Mouse (Mus musculus) stomach, embryonic 16.5 days (tissue): ENCODE data around the gene Nsmce4a. TPM values are rescaled to one million over a fixed set of nuclear protein-coding genes. Genes with fewer than 3 reads are reported as not detected.
"Not testable (repeated sequence)": the region's sequence is repeated elsewhere in the genome, so short reads cannot be mapped to it uniquely, and the experiment has no call there.

Experiments used
- ATAC-seq: fragments of 200-750 bp; cut with Nextera tagmentation; 2 replicates; pipeline ENCODE4 v1.8.0; 2017; ENCODE audit warnings: moderate number of reproducible peaks, moderate TSS enrichment; ENCODE audit not compliant: insufficient read depth, low FRiP score
- H3K27ac ChIP-seq: fragments of 300-500 bp; sonication (generic); 2 replicates; pipeline ENCODE4 v1.5.1; 2014; ENCODE audit warnings: low read length
- H3K27me3 ChIP-seq: fragments of 300-500 bp; sonication (generic); 2 replicates; pipeline ENCODE4 v1.6.1; 2014; ENCODE audit warnings: low read length, control low read depth, mixed read lengths; ENCODE audit not compliant: control insufficient read depth, insufficient read depth
- H3K36me3 ChIP-seq: fragments of 300-500 bp; sonication (generic); 2 replicates; pipeline ENCODE4 v1.6.1; 2014; ENCODE audit warnings: low read length; ENCODE audit not compliant: control insufficient read depth, insufficient read depth
- H3K4me1 ChIP-seq: fragments of 300-500 bp; sonication (generic); 2 replicates; pipeline ENCODE4 v1.6.1; 2014; ENCODE audit warnings: low read length, control low read depth, mixed read lengths; ENCODE audit not compliant: control insufficient read depth, insufficient read depth
- H3K4me2 ChIP-seq: fragments of 300-500 bp; sonication (generic); 2 replicates; pipeline ENCODE4 v1.6.1; 2014; ENCODE audit warnings: low read depth, low read length, mixed read lengths
- H3K4me3 ChIP-seq: fragments of 300-500 bp; sonication (generic); replicated peaks from 2 replicates; pipeline ENCODE4 v1.5.1; 2014; ENCODE audit warnings: mild to moderate bottlenecking, low read length
- H3K9ac ChIP-seq: fragments of 300-500 bp; sonication (generic); 2 replicates; pipeline ENCODE4 v1.6.1; 2014; ENCODE audit warnings: low read length
- H3K9me3 ChIP-seq: fragments of 300-500 bp; sonication (generic); replicated peaks from 2 replicates; pipeline ENCODE4 v1.6.1; 2016; ENCODE audit warnings: low read length, control low read depth; ENCODE audit not compliant: control insufficient read depth
- WGBS: fragments of 180-500 bp; shearing (Covaris S2); extraction: QIAGEN DNeasy Blood & Tissue Kit; methylation state at CpG from one replicate; pipeline ENCODE4 v1.1.7; 2014; 5-methylcytosine and 5-hydroxymethylcytosine counted together
- polyA plus RNA-seq: library from polyadenylated mRNA; unstranded; fragments of >200 nt; fragmentation: Nextera tagmentation; extraction: Ambion mirVana; gene quantifications from 2 replicates; pipeline ENCODE4 v1.2.1, GENCODE M21; 2015

The Nsmce4a gene
- polyA plus RNA-seq, 1 experiment from 2014 or later = 103 TPM

- WGBS = 84% methylated on average over 4 of the region's 4 CpGs
- no peaks in the 10 kb centered on the region for H3K27me3 ChIP-seq
- no peak overlapping the region for H3K4me3 ChIP-seq
- no peaks in the 10 kb centered on the region for H3K4me1 ChIP-seq
- no peak overlapping the region for H3K27ac ChIP-seq
- ATAC-seq = no peak
- no peak overlapping the region for H3K9ac ChIP-seq
- H3K9me3 ChIP-seq = no peaks in the 10 kb centered on the region
- H3K36me3 ChIP-seq = peaks cover 28% of the 10 kb centered on the region
- H3K4me2 ChIP-seq = no peak overlapping the region
Observed at GRCm38 (mm10) chr7:130535174-130535573, 37.7 kb downstream of the Nsmce4a start.

GRCm38 (mm10) chr7:130533316-130534260 lies 39.3 kb downstream of the Nsmce4a start:
- Histone ChIP-seq H3K9ac (no peak overlapping the region), H3K4me1 (no peaks in the 10 kb centered on the region), H3K27ac (0 out of 2 replicates have a peak overlapping the region, but pooled peaks have one; percentile 46), H3K27me3 (no peaks in the 10 kb centered on the region), H3K4me3 (no peak overlapping the region), H3K36me3 (peaks cover 21% of the 10 kb centered on the region), H3K9me3 (no peaks in the 10 kb centered on the region), H3K4me2 (no peak overlapping the region)
- peak; percentile 85 for ATAC-seq
- WGBS = 47% methylated on average over 24 of the region's 25 CpGs

- not testable (repeated sequence) for H3K4me3 ChIP-seq, H3K4me2 ChIP-seq, H3K27me3 ChIP-seq, ATAC-seq, H3K4me1 ChIP-seq, H3K9ac ChIP-seq, H3K9me3 ChIP-seq, H3K27ac ChIP-seq
- WGBS = 93% methylated on average over 14 of the region's 15 CpGs
- H3K36me3 ChIP-seq = peaks cover 21% of the 10 kb centered on the region
Observed at GRCm38 (mm10) chr7:130531138-130531537, 41.8 kb downstream of the Nsmce4a start.

GRCm38 (mm10) chr7:130527306-130527705 lies 45.6 kb downstream of the Nsmce4a start:
- ATAC-seq = peak; percentile 72; the same call in 1 of the 2 replicates
- WGBS = 75% methylated on average over 9 of the region's 9 CpGs
- peak overlapping the region; percentile 48 for H3K27ac ChIP-seq

GRCm38 (mm10) chr7:130523451-130523850 lies 49.5 kb downstream of the Nsmce4a start:
- Histone ChIP-seq H3K27me3 (no peaks in the 10 kb centered on the region), H3K36me3 (no peaks in the 10 kb centered on the region), H3K4me2 (no peak overlapping the region), H3K4me1 (peaks cover 2% of the 10 kb centered on the region; the same call in 1 of the 2 replicates), H3K9me3 (no peaks in the 10 kb centered on the region), H3K4me3 (no peak overlapping the region), H3K27ac (no peak overlapping the region), H3K9ac (no peak overlapping the region)
- no peak for ATAC-seq
- WGBS = 85% methylated on average over 8 of the region's 8 CpGs

More at GRCm38 (mm10) chr7:130527306-130527705, 45.6 kb downstream of the Nsmce4a start:
- no peak overlapping the region for H3K4me3 ChIP-seq
- H3K27me3 ChIP-seq = no peaks in the 10 kb centered on the region
- H3K4me1 ChIP-seq = no peaks in the 10 kb centered on the region
- H3K36me3 ChIP-seq = peaks cover 12% of the 10 kb centered on the region; the same call in 1 of the 2 replicates
- H3K4me2 ChIP-seq = no peak overlapping the region
- H3K9ac ChIP-seq = no peak overlapping the region
- no peaks in the 10 kb centered on the region for H3K9me3 ChIP-seq

GRCm38 (mm10) chr7:130520812-130521422 lies 52.0 kb downstream of the Nsmce4a start:
- no peaks in the 10 kb centered on the region for H3K36me3 ChIP-seq
- H3K9ac ChIP-seq = no peak overlapping the region; the same call in 1 of the 2 replicates
- H3K9me3 ChIP-seq = no peaks in the 10 kb centered on the region
- H3K27me3 ChIP-seq = no peaks in the 10 kb centered on the region
- 78% methylated on average over 14 of the region's 14 CpGs for whole genome bisulfite sequencing
- H3K4me2 ChIP-seq = no peak overlapping the region
- no peak overlapping the region for H3K27ac ChIP-seq
- no peak for ATAC-seq
- peaks cover 10% of the 10 kb centered on the region for H3K4me1 ChIP-seq
- H3K4me3 ChIP-seq = no peak overlapping the region

GRCm38 (mm10) chr7:130520049-130520425 lies 52.9 kb downstream of the Nsmce4a start, which contains the start of gene Ate1:
TSS of gene Ate1 (minus strand) at chr7:130520369.
- peak within 1 kb of the TSS; percentile 97 for H3K27ac ChIP-seq
- H3K4me2 ChIP-seq = peak within 1 kb of the TSS; percentile 89
- H3K9ac ChIP-seq = peak within 1 kb of the TSS; percentile 97
- 9% methylated on average over 20 of the region's 20 CpGs for WGBS
- H3K4me3 ChIP-seq = peak within 1 kb of the TSS; percentile 97
- no peaks in the 10 kb centered on the region for H3K27me3 ChIP-seq
- peaks cover 10% of the 10 kb centered on the region for H3K4me1 ChIP-seq
- H3K9me3 ChIP-seq = no peaks in the 10 kb centered on the region
- ATAC-seq = no peak
- no peaks in the 10 kb centered on the region for H3K36me3 ChIP-seq

- no peaks in the 10 kb centered on the region for H3K27me3 ChIP-seq
- H3K4me3 ChIP-seq = peak overlapping the region; percentile 97
- peaks cover 10% of the 10 kb centered on the region for H3K4me1 ChIP-seq
- peak; percentile 99 for ATAC-seq
- H3K36me3 ChIP-seq = no peaks in the 10 kb centered on the region
- H3K4me2 ChIP-seq = peak overlapping the region; percentile 89
- no peaks in the 10 kb centered on the region for H3K9me3 ChIP-seq
- WGBS = under 1% methylated on average over 89 of the region's 90 CpGs
- peak overlapping the region; percentile 97 for H3K27ac ChIP-seq
- peak overlapping the region; percentile 97 for H3K9ac ChIP-seq
Observed at GRCm38 (mm10) chr7:130519096-130520048, 53.5 kb downstream of the Nsmce4a start.
